Mouse (Mus musculus) cerebellum, adult 9-11 months (tissue): ENCODE results near the gene Disc1.

Source experiments
- DNase-seq: peaks from one replicate; pipeline ENCODE4 v3.0.0; 2022

Gene Disc1

DNA sequence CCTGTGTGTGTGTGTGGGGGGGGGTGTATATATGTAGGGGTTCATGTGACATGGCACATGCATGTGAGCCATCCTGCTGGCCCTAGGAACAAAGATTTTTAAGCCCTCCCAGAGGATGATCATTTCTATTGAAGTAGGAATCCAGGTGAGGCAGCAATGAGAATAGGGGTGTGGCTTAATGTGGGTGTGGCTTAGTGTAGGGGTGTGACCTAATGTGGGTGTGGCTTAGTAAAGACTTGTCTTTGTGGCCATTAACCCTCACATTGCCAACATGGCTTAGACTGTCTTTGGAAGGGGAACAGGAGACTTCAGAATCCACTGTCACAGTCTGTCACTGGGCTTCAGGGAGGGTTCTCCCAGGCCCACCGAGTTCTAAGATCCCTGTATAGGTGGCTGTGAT lies 130.9 kb downstream of the Disc1 start:
- DNase-seq: no peak

DNA sequence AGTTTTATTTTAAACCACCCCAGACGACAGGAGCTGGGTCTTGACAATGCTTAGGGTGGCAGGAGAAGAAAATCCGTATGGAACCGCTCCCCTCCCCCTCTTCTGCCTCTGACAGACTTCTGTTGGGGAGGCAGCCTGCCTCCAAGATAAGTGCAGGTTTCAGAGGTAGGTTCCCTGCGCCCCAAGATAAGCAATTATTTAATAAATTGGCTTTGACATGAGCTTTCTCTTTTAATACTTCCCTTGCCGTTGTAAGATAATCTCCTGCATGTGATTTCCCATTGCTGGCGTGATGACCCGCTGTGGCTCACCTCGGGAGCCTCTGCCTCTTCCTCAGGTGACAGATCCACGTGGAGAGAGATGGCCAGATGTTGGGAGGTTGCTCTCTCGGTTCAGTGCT lies 133.0 kb downstream of the Disc1 start:
- DNase-seq: no peak

DNA sequence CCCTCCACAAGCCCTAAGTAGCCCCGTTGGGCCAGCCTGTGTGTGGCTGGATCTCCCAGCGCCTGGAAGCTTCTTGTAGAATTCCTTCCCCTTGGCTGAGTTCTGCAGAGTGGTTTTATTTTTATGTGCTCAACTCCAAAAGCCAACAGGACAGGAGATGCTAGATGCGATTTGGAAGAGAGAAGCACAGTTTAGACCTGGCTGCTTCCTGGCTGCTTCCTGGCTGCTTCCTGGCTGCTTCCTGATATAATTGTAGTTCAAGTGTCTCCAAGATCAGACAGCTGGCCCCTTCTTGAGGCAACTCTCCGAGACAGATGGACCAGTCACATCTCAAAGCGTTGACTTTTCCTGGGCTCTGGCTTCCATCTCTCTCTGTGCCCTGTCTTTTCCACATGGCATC lies 139.7 kb downstream of the Disc1 start:
- DNase-seq: no peak

DNA sequence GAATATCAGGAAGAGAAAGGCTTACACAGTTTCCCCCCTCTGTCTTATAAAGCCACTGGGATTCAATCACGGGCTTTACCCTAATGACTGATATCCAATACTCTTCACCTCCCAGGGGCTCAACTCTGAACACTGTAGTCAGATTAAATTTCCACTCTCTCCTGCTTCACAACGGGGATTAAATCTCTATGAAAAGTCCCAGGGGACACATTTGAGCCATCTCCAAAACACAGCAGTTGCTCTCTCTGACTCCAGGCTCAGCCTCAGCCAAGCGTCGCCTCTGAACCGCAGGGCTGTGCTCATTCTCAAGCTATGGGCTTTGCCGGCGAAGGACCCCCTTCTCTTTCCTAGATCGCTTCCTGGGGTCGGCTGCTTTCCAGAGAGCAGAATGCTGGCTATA lies 141.1 kb downstream of the Disc1 start:
- no peak for DNase-seq

DNA sequence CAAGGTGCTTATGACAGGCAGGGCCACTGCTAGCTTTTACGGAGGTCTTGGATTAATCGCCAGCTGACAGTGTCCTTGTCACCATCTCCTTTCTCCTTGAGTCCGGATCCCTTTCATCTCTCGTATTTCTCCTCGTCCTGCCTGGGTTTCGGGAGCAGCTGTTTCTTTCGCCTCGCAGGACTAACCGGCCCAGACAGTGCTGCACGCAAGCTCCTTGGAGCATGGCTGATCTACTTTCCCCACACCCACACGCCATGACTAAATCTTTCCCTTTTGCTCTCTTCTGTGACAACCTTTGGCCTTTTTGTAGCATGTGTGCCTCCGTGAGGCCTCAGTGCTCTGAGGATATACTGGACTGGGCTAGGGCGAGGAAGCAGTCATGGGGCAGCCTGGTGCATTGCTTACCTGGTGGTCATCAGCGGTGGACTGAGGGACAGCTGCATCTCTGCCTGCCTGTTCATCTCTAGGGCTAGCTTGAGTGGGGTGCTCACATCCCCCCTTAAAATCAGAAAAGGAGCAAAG lies 142.6 kb downstream of the Disc1 start:
- no peak for DNase-seq

DNA sequence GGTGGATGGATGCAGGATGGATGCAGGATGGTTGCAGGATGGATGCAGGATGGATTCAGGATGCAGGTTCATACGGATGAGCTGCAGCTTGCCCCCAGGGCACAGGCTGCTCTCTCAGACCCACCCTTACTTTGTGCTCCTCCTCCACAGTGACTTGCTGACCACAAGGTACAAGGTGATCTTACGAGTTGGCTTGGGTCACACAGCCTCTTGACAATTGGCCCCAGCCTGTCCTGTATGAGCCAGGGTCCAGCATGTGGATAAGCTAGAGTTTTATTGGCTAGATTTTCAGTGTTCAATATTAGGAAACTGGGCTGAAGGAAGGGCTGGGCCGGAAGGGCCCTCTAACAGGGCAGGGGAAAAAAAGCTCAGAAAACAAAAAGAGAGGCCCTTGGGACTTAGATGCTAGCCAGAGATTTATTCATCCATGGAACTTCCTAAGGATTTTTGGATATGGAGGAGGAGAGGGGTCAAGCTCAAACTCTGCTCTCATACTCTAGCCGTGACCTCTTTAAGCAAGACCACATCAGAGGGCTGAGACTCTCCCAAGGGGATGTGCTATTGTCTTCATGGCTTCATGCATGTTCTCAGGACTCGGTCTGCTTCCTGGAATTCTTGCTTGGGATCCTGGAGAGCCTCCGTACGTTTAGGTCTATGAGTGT lies 143.5 kb downstream of the Disc1 start:
- DNase-seq: no peak

DNA sequence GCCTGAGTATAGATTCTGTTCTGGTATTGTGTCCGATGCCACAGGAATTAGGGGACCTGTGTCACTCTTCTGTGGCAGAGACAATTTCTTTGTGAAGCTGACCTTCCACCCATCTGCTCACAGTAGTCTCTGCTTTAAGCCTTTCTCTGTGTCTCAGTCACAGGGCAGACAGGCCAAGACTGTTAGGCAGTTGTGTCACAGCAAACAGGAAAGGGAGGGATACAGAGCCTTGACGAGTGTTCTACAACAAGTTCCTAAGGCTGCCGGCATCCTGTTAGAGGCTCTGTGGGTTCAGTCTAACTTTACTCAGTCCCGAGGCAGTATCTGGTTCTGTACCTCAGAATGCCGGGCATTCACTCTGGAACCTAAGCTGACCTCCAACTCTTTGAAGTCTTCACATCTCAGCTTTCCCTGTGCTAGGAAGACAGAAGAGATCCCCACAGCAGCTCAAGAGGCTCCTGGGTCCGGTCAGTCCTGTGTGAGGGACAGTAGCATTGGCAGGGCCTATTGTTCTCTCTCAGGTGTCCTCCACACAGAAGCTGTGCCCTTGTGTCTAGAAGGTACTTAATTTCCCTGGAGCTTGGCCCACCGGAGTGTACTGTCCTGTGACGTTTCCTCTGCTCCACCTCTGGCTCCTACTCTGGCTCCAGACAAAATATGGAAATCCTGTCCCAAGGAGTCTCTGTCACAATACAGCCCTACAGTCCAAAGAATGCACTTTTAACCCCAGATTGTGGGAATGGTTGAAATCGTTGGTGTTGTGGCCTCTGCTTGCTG lies 144.6 kb downstream of the Disc1 start:
- DNase-seq: no peak

DNA sequence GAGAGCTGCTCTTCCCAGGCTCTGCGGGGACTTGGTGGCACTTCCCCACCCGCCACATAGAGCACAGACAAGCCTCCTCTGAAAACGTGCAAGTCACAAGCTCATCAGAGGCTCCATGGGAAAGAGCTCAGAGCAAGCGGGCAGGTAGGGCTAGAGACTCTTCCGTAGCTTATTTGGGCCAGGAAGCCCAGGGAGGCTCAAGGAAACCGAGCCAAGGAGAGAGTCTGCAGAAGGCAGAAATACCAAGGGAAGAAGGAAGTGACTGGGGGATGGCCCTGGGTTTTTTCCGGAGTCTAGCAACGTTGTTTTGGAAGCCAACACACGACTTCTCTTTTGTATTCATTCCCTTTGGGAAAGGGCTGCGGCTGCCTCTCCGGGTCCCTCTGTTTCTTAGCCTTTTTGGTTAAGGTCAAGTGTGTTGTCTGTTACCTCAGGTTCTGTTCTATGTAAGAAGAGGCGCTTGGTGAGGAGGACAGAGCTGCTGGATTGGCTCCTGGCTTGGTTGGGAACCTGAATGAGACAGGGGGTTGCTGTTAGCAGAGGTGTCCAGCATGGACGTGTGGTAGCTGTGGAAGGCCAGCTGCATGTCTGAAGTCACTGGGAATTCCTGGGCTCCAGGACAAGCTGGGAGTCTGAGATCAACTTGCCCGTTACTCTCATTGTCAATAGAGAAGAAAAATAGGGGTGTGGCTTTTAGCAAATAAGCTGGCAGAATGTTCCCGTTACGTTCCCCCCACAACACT lies 145.4 kb downstream of the Disc1 start:
- DNase-seq: no peak

DNA sequence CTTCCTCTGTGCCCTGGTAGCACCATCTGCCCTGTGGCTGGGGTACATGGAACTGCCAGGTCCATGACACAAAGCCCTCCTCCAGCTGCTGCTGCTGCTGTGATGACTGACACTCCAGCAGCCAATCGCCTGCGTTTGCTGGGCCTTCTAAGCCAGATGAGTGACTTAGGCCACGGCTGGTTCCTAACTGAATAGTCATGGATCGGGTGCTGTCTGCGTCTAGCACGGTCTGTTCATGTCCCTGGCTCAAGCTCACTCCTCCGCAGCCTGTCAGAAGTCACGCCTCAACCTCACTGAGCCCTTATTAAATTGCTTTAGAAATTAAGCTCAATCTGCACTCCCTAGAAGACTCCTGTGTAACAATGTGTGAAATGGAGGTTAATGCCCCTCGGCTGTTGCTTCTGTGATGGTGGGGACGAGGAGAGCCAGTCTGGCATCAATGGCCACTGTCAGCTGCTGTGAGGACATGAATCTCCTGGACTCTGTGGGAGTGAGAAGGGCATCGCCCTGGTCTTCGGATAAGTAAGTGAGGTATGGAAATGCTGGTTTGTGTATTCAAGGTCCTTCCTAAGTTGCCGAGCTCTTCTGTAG lies 146.4 kb downstream of the Disc1 start:
- DNase-seq: no peak

DNA sequence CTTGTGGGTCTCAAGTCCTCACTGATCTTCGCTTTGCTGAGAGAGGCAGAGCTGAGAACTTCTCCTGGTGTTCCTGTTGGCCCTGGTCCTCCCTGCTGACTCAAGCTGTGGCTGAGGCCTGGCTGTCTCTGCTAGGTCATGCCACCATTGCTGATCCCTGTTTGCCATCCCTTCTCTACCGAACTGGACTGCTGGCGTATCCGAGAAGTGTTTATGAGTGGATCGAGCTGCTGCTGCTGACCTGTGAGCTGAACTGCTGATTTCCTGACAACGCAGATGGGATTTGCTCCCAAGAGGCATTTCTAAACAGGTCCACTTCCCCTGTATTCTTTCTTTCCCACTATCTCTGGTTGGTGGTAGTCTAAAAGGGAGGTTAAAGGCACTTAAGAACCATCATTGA lies 147.7 kb downstream of the Disc1 start:
- no peak for DNase-seq

DNA sequence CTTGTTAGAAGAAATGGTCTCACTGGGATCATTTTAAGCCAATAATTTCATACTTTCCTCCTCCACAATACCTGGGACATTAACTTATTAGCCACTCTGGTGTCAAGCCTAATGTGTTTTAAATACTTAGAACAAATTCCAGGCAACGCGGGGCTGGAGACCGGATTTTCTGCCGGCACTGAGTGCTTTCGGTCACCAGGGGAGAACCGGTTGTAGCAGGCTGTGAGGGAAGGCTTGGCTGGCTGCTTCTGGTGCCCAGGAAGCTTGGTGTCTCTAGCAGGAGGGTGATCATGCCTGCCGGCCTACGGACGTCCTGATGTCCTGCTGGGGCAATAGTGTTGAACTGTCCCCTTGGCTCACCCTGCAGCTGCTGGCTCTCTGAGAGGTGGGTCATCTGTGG lies 149.0 kb downstream of the Disc1 start:
- DNase-seq: no peak

DNA sequence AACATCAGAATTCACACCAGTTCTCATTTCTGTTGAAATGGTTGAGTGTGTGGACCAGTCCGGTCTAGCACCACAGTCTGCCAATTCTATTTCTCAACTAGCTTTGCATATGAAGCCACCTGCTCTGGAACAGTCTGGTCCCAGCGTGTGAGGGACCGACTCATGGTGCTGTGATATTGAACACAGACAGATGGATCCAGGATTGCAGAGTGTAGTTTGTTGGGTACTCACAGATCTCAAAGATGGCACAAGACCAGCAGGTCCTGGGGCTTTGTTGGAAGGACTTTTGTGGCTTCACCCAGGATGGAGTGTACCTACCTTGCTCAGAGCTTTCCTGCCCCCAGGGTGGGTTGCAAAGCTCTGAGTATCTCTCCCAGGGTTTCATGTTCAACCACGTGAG lies 151.6 kb downstream of the Disc1 start:
- DNase-seq: peak; percentile 31

DNA sequence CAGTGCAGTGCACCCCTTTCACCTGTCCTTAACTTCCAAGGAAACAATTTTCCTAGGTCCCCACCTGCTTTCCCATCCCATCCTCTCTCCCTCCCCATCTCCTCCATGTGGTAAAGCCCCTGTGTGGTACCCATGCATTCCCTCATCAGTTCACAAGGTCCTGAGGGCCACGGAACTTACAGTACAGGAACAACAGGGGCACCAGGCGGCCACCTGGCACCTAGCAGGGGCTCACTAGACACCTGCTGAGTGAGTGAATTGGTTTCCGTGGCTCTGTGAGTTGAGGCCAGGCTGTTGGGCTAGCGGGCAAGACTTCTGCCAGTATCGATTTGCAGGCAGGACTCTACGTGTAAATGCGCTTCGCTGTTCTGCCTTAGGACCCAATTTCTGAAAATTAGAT lies 152.4 kb downstream of the Disc1 start:
- peak; percentile 16 for DNase-seq

DNA sequence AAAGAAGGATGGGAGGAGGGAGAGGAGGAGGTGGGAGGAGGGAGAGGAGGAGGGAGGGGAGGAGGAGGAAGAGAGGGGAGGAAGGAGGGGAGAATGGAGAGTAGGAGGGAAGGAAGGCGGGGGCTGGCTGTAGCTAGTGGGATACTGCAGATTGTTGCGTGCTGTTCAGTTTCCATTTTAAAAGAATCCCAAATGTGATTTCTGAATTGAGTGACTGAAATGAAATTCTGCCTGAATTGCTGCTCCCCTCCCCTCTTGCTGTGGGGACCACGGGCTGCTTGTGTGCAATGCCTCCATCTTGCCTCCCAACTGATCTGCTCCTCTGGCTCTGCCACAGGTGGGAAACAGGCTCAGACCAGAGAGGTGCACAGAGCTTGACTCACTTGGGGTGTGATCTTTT lies 153.0 kb downstream of the Disc1 start:
- no peak for DNase-seq

DNA sequence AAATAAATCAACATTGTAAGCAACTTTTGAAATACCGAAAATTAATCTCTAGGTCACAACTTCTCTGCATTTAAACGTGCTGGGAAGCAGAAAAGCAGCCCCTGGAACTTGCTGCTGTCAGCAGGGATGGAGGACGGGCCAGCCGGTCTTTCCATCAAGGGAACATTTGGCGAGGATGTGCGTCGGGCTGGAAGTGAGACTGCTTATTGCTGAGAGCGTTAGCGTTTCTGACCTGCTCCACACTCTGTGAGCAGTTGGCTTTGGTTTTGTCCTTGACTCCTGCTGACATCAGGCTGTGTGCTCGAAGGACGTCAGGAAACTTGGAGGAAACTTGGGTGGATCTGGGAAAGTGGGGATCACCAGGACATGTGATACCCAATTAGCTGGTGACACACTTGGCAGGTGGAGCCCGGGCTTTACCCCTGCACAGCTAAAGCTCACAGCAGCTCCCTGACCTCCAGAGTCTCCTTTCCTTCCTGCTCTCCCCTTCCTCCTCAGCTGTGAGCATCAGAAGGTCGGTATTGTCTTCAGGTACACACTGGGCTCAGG lies 158.7 kb downstream of the Disc1 start:
- DNase-seq: no peak

DNA sequence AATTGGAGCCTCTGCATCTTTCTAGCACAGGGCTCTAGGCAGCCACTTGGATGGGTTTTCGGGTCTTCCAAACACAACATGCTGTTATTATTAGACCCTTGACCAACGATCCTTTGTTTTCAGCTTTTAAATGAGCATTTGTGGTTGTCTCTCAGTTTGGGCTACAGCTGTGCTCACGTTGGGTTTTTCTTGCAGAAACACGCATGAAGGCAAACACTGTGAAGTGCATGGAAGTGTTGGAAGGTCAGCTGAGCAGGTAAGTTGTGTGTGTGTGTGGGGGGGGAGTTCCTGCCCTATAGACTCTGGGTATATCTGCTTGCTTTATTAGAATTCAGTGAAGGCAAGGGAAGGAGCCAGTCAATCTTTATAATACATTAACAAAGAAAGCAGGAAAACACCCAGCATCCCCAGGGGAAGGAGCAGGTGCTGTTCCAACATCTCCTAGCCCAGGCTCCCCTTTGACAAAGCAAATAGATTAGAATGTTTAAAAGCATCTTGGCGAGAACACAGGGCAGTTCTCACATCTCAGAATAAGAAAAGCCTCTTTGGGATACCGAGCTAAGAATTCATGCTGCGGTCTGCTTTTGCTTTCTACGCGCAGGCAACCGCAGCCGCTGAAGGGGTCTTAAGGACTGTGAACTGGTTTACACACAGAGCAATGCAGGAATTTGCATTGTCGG lies 164.0 kb downstream of the Disc1 start:
- no peak for DNase-seq

DNA sequence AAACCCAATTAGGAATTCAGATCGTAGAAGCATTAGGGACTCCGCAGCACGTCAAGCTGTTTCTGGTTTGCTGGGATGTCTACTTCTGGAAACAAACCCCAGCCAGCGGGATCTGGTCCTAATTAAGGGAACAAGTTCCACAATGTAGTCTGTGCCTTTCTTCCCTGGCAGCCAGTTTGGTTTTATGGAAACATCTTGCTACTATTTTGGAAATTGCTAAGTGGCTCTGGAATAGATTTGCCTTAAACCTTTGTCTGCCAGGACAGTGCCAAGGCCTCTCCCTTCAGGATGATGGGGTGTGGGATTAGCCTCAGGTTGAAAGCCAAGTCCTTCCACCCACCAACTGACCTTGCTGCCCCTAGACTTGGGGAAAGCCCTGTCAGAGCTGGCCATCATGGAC lies 164.7 kb downstream of the Disc1 start:
- DNase-seq: no peak

DNA sequence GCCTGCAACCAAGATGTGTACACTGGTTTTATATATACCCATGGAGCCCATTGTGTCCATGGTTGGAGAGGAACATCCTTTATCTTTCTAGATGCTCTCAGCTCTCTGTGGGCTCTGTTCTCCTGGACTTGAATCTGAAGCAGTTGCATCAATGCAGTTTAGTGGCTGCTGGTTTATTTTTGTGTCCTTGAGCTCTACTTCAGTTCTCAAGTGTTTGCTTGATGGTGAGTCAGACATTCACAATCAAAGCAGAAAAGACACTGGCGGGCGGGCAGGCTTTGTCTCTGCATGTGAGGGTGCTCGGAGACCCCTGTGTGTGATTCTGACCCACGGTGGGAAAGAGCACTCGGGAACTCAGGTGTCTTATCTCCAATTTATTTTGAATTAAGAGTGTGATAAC lies 166.6 kb downstream of the Disc1 start:
- DNase-seq: no peak

DNA sequence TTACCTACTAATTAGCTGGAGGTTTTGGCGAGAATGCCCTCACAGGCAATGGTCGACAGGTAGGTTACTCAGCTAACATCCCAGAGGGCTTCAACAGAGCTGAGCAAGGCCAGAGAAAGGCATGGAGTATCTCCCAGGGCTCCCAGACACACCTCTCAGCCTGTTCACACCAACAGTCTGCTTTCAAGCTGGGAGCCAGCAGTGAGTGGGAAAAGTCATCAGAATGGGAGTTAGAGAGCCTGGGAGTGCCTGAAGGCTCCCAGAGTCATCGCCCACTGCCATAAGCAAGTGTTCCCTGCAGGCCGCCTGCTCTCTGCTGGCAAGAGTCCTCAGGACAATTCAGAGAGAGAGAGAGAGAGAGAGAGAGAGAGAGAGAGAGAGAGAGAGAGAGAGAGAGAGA lies 167.1 kb downstream of the Disc1 start:
- DNase-seq: no peak

DNA sequence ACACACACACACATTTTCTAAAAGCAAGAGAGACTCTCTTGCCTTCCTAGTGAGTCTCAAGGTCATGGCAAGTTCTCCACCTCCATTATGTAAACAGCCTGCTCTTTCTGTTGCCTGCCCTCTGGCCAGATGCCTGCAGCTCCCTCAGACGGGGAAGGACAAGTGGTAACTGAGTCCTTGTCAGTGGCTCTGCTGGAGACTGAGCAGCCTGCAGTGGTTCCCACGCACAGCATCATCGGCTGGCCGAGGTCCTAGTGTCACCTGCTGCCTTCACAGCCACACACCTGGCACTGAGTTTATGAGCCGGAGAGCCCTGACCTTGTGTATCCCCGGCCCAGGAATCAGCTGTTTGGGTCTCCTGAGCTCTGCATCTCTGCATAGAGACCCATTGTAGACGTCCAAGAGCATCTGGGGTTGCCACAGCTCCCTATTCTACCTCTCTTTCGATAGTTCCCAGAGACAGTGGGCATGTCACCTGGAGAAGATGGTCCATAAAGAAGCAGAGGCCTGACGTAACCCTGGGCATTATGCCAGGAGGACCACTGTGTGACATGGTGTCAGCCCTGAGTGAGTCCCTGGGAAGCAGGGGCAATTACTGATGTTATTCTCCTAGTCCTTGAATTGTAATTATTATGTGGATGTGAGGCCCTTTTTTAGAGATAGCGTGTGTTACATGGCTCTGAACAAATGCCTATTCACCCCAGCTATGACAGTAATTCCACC lies 169.2 kb downstream of the Disc1 start:
- peak; percentile 11 for DNase-seq

DNA sequence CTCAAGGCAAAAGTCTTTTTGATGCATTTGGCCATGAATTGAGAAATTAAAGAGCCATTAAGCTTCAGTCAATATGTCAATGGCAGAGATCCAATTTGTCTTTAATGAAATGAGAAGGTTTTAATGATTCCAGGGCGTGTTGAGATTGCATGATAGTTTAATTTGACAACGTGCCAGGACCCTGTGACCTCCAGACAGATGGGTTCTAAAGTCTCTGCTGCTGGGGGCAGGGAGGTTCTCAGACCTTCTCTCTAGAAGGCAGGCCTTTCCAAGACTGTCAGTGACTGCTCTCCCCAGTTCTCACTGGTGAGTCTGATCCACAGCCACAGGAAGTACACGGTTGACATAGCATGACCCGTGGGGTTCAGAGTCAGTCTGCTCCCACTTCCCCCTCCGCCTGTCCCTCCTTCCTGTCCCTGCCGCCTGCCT lies 170.3 kb downstream of the Disc1 start:
- no peak for DNase-seq

DNA sequence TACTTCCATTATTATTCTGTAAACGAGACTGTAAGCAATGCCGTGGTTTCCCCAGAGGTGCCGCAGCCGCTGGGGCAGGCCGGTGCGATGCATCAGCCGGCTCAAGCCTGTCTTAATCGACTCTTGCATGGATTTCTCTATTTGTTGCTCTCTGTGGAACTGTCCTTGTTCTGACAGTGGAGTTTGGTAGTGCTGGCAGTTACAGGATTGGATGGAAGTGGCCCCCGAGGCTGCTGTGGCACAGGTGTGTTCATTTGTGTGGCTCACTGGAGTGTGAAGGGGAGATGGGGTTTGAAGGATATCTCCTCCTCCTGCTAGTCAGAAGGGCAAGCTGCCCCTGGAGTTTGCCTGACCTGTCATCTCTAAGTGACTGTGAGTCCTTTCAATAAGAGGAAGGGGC lies 171.3 kb downstream of the Disc1 start:
- no peak for DNase-seq
